Mouse (Mus musculus) Patski (cell line): ENCODE results near the gene Gm34653. TPM values are rescaled to one million over a fixed set of nuclear protein-coding genes. Genes with fewer than 3 reads are reported as not detected.

Experiments
- ATAC-seq: fragments of 100-300 bp; one replicate; pipeline ENCODE4 v1.8.0; 2021
- CTCF ChIA-PET: fragments of 350-600 bp; sonication (Branson Sonifier 250); formaldehyde crosslinking; loops from one replicate; lab custom pipeline; 2022; ENCODE audit warnings: inconsistent platforms; lab: Charles Lee
- POLR2A ChIA-PET: fragments of 350-600 bp; sonication (Branson Sonifier 250); formaldehyde crosslinking; loops from one replicate; lab custom pipeline; 2022; ENCODE audit warnings: antibody characterized with exemption, inconsistent platforms; lab: Charles Lee
- DNase-seq: peaks from one replicate; pipeline ENCODE4 v3.0.0-alpha.2; 2011; ENCODE audit warnings: low read depth, low spot score
- H3K27me3 ChIP-seq: fragments of 371-371 bp; one replicate; pipeline ENCODE4 v1.5.1; 2021
- CTCF ChIP-seq: fragments of 100-300 bp; IDR thresholded peaks from one replicate; pipeline ENCODE4 v1.5.1; 2021
- in situ Hi-C: fragments of 300-500 bp; cut with MboI; formaldehyde crosslinking; loops from 3 replicates; pipeline ENCODE4 v1.11.1; 2018; ENCODE audit warnings: low pct_unique_long_range_greater_than_20kb, mixed read lengths
- polyA plus RNA-seq: library from polyadenylated mRNA; unstranded; gene quantifications from one replicate; pipeline ENCODE4 v1.2.3, GENCODE M21; 2021

Gene Gm34653
- polyA plus RNA-seq, 1 experiment from 2014 or later: 0.10 TPM

DNA sequence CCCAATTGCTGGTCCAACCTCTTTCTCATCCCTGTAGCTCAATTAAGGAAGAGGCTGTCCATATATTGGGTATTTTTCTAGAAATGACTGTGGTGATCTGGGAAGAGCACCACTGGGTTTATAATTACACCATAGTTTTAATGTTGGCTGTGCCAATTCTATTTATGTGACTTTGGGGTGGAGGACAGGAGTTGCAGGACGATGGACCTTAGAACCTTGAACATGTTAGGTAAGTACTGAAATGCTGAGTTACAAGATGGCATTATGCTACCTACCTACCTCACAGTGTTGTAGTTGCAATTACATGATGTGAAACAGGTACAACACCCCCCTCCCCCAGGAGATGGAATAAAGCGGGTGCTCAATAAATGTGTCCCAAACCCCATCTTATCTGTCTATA, 50.0 kb downstream of the Gm34653 start:
- no peaks in the 10 kb centered on the region for H3K27me3 ChIP-seq
- no peak for DNase-seq
- POLR2A ChIA-PET: no interaction called here
- in situ Hi-C loops: no loop called here
- ATAC-seq: no peak
- CTCF ChIA-PET: no interaction called here
- no peak for TF ChIP-seq CTCF

DNA sequence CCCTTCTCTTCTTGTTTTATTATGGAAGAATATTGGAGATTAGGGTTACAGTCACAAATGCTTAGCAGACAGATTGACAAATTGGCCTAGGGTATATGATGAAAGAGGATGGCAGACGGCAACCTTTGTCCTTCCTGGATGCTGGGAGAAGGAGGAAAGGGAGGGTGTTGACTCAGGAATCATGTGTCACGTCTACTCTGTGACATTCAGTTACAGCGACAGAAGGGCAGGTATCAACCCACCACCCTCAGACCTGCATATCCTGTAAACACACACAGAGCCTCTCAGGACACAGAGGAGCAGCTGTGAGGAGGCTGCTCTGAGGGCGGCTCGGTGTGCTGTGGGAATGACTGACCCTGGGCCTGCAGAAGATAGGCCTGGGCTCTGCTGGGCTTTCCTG, 50.4 kb downstream of the Gm34653 start:
- H3K27me3 ChIP-seq: no peaks in the 10 kb centered on the region
- no peak for TF ChIP-seq CTCF
- POLR2A ChIA-PET: no interaction called here
- CTCF ChIA-PET: no interaction called here
- no peak for DNase-seq
- no peak for ATAC-seq
- in situ Hi-C loops: no loop called here

DNA sequence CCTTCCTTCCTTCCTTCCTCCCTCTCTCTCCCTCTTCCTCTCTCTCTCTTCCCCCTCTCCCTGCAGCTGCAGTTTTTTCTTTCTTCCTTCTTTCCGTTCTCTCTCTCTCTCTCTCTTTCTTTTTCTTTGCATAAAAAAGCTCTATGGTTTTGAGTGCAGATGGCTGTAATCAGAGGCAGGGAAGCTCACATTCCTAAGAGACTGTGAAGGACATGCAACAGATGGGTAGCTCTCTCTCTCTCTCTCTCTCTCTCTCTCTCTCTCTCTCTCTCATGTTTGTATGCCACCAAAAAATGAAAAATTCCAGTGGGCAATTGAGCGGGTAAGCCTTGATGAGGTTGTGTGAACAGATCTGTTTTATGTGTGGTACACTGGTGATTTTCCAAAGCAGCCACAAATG, 51.4 kb downstream of the Gm34653 start:
- DNase-seq (no peak), ATAC-seq (no peak)
- in situ Hi-C loops: no loop called here
- ChIA-PET CTCF (no interaction called here), POLR2A (interaction anchor here (0.6 kb wide), 1 partner anchor 65 kb away, joined by 5 read pairs; no protein-coding TSS in a partner anchor)
- no peaks in the 10 kb centered on the region for H3K27me3 ChIP-seq
- no peak for TF ChIP-seq CTCF

Other genes starting within 250 kb of the Gm34653 start
- 54.8 TPM for gene Gapvd1, start 77.8 kb upstream of the Gm34653 start, polyA plus RNA-seq
- gene Hspa5, start 61.0 kb upstream of the Gm34653 start, polyA plus RNA-seq: 1,080 TPM
- gene Rabepk, start 33.1 kb upstream of the Gm34653 start, polyA plus RNA-seq: 47.9 TPM
- gene Fbxw2, start 6.7 kb upstream of the Gm34653 start, polyA plus RNA-seq: 62.6 TPM
- 33.2 TPM for gene Cutal, start 41.4 kb downstream of the Gm34653 start, polyA plus RNA-seq
- gene Psmd5, start 42.0 kb downstream of the Gm34653 start, polyA plus RNA-seq: 82.5 TPM
- 0.99 TPM for gene Phf19, start 81.0 kb downstream of the Gm34653 start, polyA plus RNA-seq
- gene Traf1, start 128.8 kb downstream of the Gm34653 start, polyA plus RNA-seq: 0.19 TPM
- gene Hc, start 228.4 kb downstream of the Gm34653 start, polyA plus RNA-seq: not detected